10 mouse cellular contexts compared by ENCODE assay signal in genomic region chr8:114206421-114206983, GRCm38 (mm10). TPM values are rescaled to one million over a fixed set of nuclear protein-coding genes. Genes with fewer than 3 reads are reported as not detected.
DNase-seq lines count a peak whose midpoint lies in the region; ATAC-seq and TF ChIP-seq lines count a peak whose summit lies in the region.
"Had no signal": no experiment of that assay in that cellular context is flagged by ENCODE, and none has a peak within 500 bp of the region (broad histone marks: within the 10 kb centered on the region; RNA-seq: fewer than 3 reads in every experiment).

No protein-coding gene starts in this region.

- peak overlapping the region; percentile 6; the same call in 1 of the 2 replicates for H3K4me3 ChIP-seq in kidney, embryonic 16.5 days (ENCODE audit: low read length)
- peak overlapping the region; percentile 10; the same call in 1 of the 2 replicates for H3K4me3 ChIP-seq in embryonic facial prominence, embryonic 11.5 days (ENCODE audit: low read depth, low read length)
- H3K4me3 ChIP-seq in hindbrain, postnatal 0 days (ENCODE audit: low read length), result peak overlapping the region; percentile 51
- H3K4me3 ChIP-seq in olfactory bulb, adult 2 months (ENCODE audit: insufficient read depth, low read depth, low read length), result peak overlapping the region; percentile 27

- no peak for TF ChIP-seq CTCF in hindbrain, postnatal 0 days (IDR thresholded peaks at IDR 0.05; ENCODE audit: low read depth)
- no peak for TF ChIP-seq CTCF in olfactory bulb, adult 2 months (IDR thresholded peaks at IDR 0.05; ENCODE audit: insufficient read depth, low read depth, low read length)

- H3K27me3 ChIP-seq in kidney, embryonic 16.5 days (ENCODE audit: insufficient read depth, low read length), result peaks cover 25% of the 10 kb centered on the region
- no peaks in the 10 kb centered on the region for H3K27me3 ChIP-seq in embryonic facial prominence, embryonic 11.5 days (ENCODE audit: control insufficient read depth, insufficient read depth, low read length)
- no peaks in the 10 kb centered on the region for H3K27me3 ChIP-seq in hindbrain, postnatal 0 days (ENCODE audit: insufficient read depth, low read length)

- H3K9me3 ChIP-seq in kidney, embryonic 16.5 days (ENCODE audit: low read length), result peaks cover 5% of the 10 kb centered on the region; the same call in 1 of the 2 replicates
- H3K9me3 ChIP-seq in embryonic facial prominence, embryonic 11.5 days (replicated peaks; ENCODE audit: control insufficient read depth, low read length), result no peaks in the 10 kb centered on the region
- H3K9me3 ChIP-seq in hindbrain, postnatal 0 days (ENCODE audit: low read length), result no peaks in the 10 kb centered on the region
- H3K9me3 ChIP-seq: stomach, embryonic 15.5 days had no signal

- DNase-seq in kidney, postnatal 10 days, result no peak
- DNase-seq in embryonic facial prominence, embryonic 11.5 days (ENCODE audit: low spot score), result peak; percentile 9
- peak; percentile 20 for DNase-seq in hindbrain, postnatal 0 days (ENCODE audit: low spot score)
- DNase-seq in layer of hippocampus, postnatal 36 days, result no peak
- no peak for DNase-seq in kidney, postnatal 25 days
- no peak for DNase-seq in adrenal gland, postnatal 14 days

- 0% methylated on average over 8 of the region's 8 CpGs for WGBS in kidney, embryonic 16.5 days
- WGBS in embryonic facial prominence, embryonic 11.5 days, result 6% methylated on average over 8 of the region's 8 CpGs
- 2% methylated on average over 8 of the region's 8 CpGs for WGBS in hindbrain, postnatal 0 days
- WGBS in olfactory bulb, adult 2 months, result 7% methylated on average over 8 of the region's 8 CpGs

- peaks cover 14% of the 10 kb centered on the region for H3K4me1 ChIP-seq in kidney, embryonic 16.5 days (ENCODE audit: insufficient read depth, low read length)
- H3K4me1 ChIP-seq in embryonic facial prominence, embryonic 11.5 days (ENCODE audit: control insufficient read depth, insufficient read depth, low read length), result peaks cover 6% of the 10 kb centered on the region
- 0 out of 2 replicates have a peak, but pooled peaks cover 4% of the 10 kb centered on the region for H3K4me1 ChIP-seq in hindbrain, postnatal 0 days (ENCODE audit: insufficient read depth, low read length)
- H3K4me1 ChIP-seq in olfactory bulb, adult 2 months (ENCODE audit: control insufficient read depth, insufficient read depth, low read length), result peaks cover 11% of the 10 kb centered on the region

- TF ChIP-seq POLR2A in olfactory bulb, adult 2 months (IDR thresholded peaks at IDR 0.05; ENCODE audit: insufficient read depth, low read depth, low read length), result no peak

- no peak overlapping the region for H3K27ac ChIP-seq in kidney, embryonic 16.5 days (ENCODE audit: low read length)
- no peak overlapping the region for H3K27ac ChIP-seq in embryonic facial prominence, embryonic 11.5 days (replicated peaks; ENCODE audit: low read depth, low read length)
- H3K27ac ChIP-seq in hindbrain, postnatal 0 days, result peak overlapping the region; percentile 58
- no peak overlapping the region for H3K27ac ChIP-seq in olfactory bulb, adult 2 months (ENCODE audit: insufficient read depth, low read depth, low read length)
- H3K27ac ChIP-seq: stomach, embryonic 15.5 days had no signal

- H3K9ac ChIP-seq in kidney, embryonic 16.5 days (replicated peaks; ENCODE audit: low read length), result no peak overlapping the region
- no peak overlapping the region for H3K9ac ChIP-seq in embryonic facial prominence, embryonic 11.5 days (replicated peaks; ENCODE audit: low read length)
- peak overlapping the region; percentile 49 for H3K9ac ChIP-seq in hindbrain, postnatal 0 days (replicated peaks; ENCODE audit: low read length)
- H3K9ac ChIP-seq: stomach, embryonic 15.5 days had no signal

- peak overlapping the region; percentile 69 for H3K4me2 ChIP-seq in kidney, embryonic 16.5 days (replicated peaks; ENCODE audit: low read depth, low read length)
- H3K4me2 ChIP-seq in embryonic facial prominence, embryonic 11.5 days (ENCODE audit: low read depth, low read length), result peak overlapping the region; percentile 25
- peak overlapping the region; percentile 58 for H3K4me2 ChIP-seq in hindbrain, postnatal 0 days (ENCODE audit: low read depth, low read length)

- 0 out of 2 replicates have a peak, but pooled peaks have one; percentile 17 for ATAC-seq in kidney, embryonic 16.5 days (ENCODE audit: low FRiP score, low TSS enrichment)
- ATAC-seq in embryonic facial prominence, embryonic 11.5 days (replicated peaks; ENCODE audit: insufficient number of reproducible peaks, low FRiP score, low TSS enrichment, low read depth), result no peak
- ATAC-seq in hindbrain, postnatal 0 days, result no peak

- no peaks in the 10 kb centered on the region for H3K36me3 ChIP-seq in kidney, embryonic 16.5 days (ENCODE audit: insufficient read depth, low read length)
- H3K36me3 ChIP-seq in embryonic facial prominence, embryonic 11.5 days (replicated peaks; ENCODE audit: control insufficient read depth, insufficient read depth, low read depth, low read length), result no peaks in the 10 kb centered on the region
- H3K36me3 ChIP-seq in hindbrain, postnatal 0 days (ENCODE audit: insufficient read depth, low read length), result no peaks in the 10 kb centered on the region
- H3K36me3 ChIP-seq: stomach, embryonic 15.5 days had no signal

RNA-seq across cellular contexts. Expression of gene Vat1l, which starts 1.1 kb away (rescaled TPM):
- 4.1 TPM in 2 replicates for polyA plus RNA-seq in kidney, embryonic 16.5 days (2015; fragmentation: Nextera tagmentation; extraction: Ambion mirVana)
- polyA plus RNA-seq in embryonic facial prominence, embryonic 11.5 days (2014; fragmentation: Nextera tagmentation; extraction: Ambion mirVana), result 7.0 and 7.8 TPM in 2 replicates
- total RNA-seq in hindbrain, postnatal 0 days (2014; rRNA removed), result 160 and 175 TPM in 2 replicates
- 62.2 and 74.0 TPM in 2 replicates for polyA plus RNA-seq in hindbrain, postnatal 0 days (2015; fragmentation: Nextera tagmentation; extraction: Ambion mirVana)
- polyA plus RNA-seq in olfactory bulb, adult 2 months (2012; ENCODE audit: insufficient read depth, insufficient read length, low replicate concordance, missing spikeins), result not detected in 2 replicates
- 10 to 100 TPM; 14.4 to 14.8 TPM for total RNA-seq in layer of hippocampus, postnatal 36 days (2021)
- 16.6 and 19.6 TPM in 2 replicates for total RNA-seq in adrenal gland, postnatal 14 days (2021)
- total RNA-seq: granulocyte monocyte progenitor cell, adult 5-6 weeks had no signal

Comparison
In these comparisons a context has a peak if more than half of its experiments do, and no peak if none do; other contexts are left out.
1. DNase-seq: peak in embryonic facial prominence, embryonic 11.5 days (single experiment) and hindbrain, postnatal 0 days (single experiment); none in kidney, postnatal 10 days (single experiment), layer of hippocampus, postnatal 36 days (0 of 2), kidney, postnatal 25 days (0 of 2) and adrenal gland, postnatal 14 days (single experiment).
2. Peak in every context shown above with its lines, with median percentiles within 50 percentile points of each other: H3K4me2 ChIP-seq and H3K4me3 ChIP-seq.